ENCODE assay signal across 27 mouse cellular contexts in the genomic region with DNA sequence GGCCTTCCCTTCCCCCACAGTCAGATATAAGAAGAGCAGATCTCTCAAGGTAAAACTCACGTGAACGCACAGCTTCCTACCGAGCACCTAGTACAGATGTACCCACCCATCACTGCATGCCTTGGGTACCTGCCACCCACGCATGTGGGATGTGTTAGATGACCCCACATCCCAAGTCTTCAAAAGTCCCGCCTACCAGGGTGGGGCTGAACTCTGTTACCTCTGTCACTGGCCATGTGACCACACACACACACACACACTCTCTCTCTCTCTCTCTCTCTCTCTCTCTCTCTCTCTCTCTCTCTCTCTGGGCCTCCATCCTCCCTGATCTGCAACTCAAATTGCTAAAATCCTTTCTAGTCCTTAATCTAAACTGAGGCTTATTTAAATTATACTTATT. TPM values are rescaled to one million over a fixed set of nuclear protein-coding genes. Genes with fewer than 3 reads are reported as not detected.
DNase-seq lines count a peak whose midpoint lies in the region; ATAC-seq and TF ChIP-seq lines count a peak whose summit lies in the region.
"Had no signal": no experiment of that assay in that cellular context is flagged by ENCODE, and none has a peak within 500 bp of the region (broad histone marks: within the 10 kb centered on the region; RNA-seq: fewer than 3 reads in every experiment).

No protein-coding gene starts in this region.

- no peaks in the 10 kb centered on the region; the same call in 1 of the 2 replicates for H3K27me3 ChIP-seq in liver, embryonic 12.5 days (replicated peaks)
- no peaks in the 10 kb centered on the region for H3K27me3 ChIP-seq in liver, embryonic 11.5 days (replicated peaks; ENCODE audit: control insufficient read depth, insufficient read depth, low read length)
- H3K27me3 ChIP-seq in C2C12 (ENCODE audit: control insufficient read depth, insufficient read depth, insufficient read length) = no peaks in the 10 kb centered on the region
- no peaks in the 10 kb centered on the region for H3K27me3 ChIP-seq in intestine, embryonic 16.5 days (replicated peaks; ENCODE audit: control insufficient read depth, insufficient read depth, low read length)
- H3K27me3 ChIP-seq in small intestine, adult 2 months (ENCODE audit: control insufficient read depth, insufficient read depth, low read length) = no peaks in the 10 kb centered on the region
- H3K27me3 ChIP-seq in hindbrain, embryonic 13.5 days = no peaks in the 10 kb centered on the region
- H3K27me3 ChIP-seq: embryonic facial prominence, embryonic 12.5 days; kidney, embryonic 15.5 days; limb, embryonic 15.5 days; midbrain, embryonic 15.5 days; neural tube, embryonic 12.5 days; Patski had no signal

- 72% methylated on average over 5 of the region's 5 CpGs for WGBS in liver, embryonic 12.5 days (ENCODE audit: insufficient replicate concordance)
- WGBS in liver, embryonic 11.5 days = 78% methylated on average over 5 of the region's 5 CpGs
- 65% methylated on average over 5 of the region's 5 CpGs for WGBS in intestine, embryonic 16.5 days
- 25% methylated on average over 5 of the region's 5 CpGs for WGBS in small intestine, adult 2 months
- 90% methylated on average over 5 of the region's 5 CpGs for whole genome bisulfite sequencing in hindbrain, embryonic 13.5 days

- no peaks in the 10 kb centered on the region for H3K36me3 ChIP-seq in liver, embryonic 12.5 days
- H3K36me3 ChIP-seq in liver, embryonic 11.5 days (ENCODE audit: control insufficient read depth, insufficient read depth, low read length) = no peaks in the 10 kb centered on the region
- H3K36me3 ChIP-seq in C2C12 (ENCODE audit: control insufficient read depth, insufficient read depth) = no peaks in the 10 kb centered on the region
- no peaks in the 10 kb centered on the region for H3K36me3 ChIP-seq in intestine, embryonic 16.5 days (ENCODE audit: control insufficient read depth, insufficient read depth, low read length)
- no peaks in the 10 kb centered on the region for H3K36me3 ChIP-seq in small intestine, adult 2 months (ENCODE audit: control insufficient read depth, insufficient read depth, low read length)
- H3K36me3 ChIP-seq in hindbrain, embryonic 13.5 days = no peaks in the 10 kb centered on the region
- H3K36me3 ChIP-seq: embryonic facial prominence, embryonic 12.5 days; kidney, embryonic 15.5 days; limb, embryonic 10.5 days; limb, embryonic 15.5 days; midbrain, embryonic 10.5 days; midbrain, embryonic 15.5 days; neural tube, embryonic 12.5 days had no signal

- H3K27ac ChIP-seq in liver, embryonic 12.5 days = no peak overlapping the region
- H3K27ac ChIP-seq in liver, embryonic 11.5 days (ENCODE audit: low read depth, low read length) = no peak overlapping the region
- peak overlapping the region; percentile 74 for H3K27ac ChIP-seq in intestine, embryonic 16.5 days (ENCODE audit: low read length)
- peak overlapping the region; percentile 89 for H3K27ac ChIP-seq in small intestine, adult 2 months (ENCODE audit: insufficient read depth, low read depth, low read length)
- H3K27ac ChIP-seq in hindbrain, embryonic 13.5 days = no peak overlapping the region
- H3K27ac ChIP-seq: embryonic facial prominence, embryonic 12.5 days; gastrocnemius, adult 2 months; hindbrain, postnatal 0 days; kidney, embryonic 15.5 days; limb, embryonic 15.5 days; midbrain, embryonic 10.5 days; midbrain, embryonic 15.5 days; neural tube, embryonic 12.5 days had no signal

- 0 out of 2 replicates have a peak, but pooled peaks have one; percentile 30 for ATAC-seq in liver, embryonic 12.5 days
- no peak for ATAC-seq in liver, embryonic 11.5 days (replicated peaks; ENCODE audit: low FRiP score)
- ATAC-seq in intestine, embryonic 16.5 days = peak; percentile 75
- ATAC-seq in hindbrain, embryonic 13.5 days (ENCODE audit: low FRiP score) = no peak
- ATAC-seq: forebrain, embryonic 14.5 days; hindbrain, postnatal 0 days; midbrain, embryonic 15.5 days; Patski had no signal

- peaks cover 8% of the 10 kb centered on the region; the same call in 1 of the 2 replicates for H3K4me1 ChIP-seq in liver, embryonic 12.5 days
- peaks cover 2% of the 10 kb centered on the region; the same call in 1 of the 2 replicates for H3K4me1 ChIP-seq in liver, embryonic 11.5 days (replicated peaks; ENCODE audit: control insufficient read depth, insufficient read depth, low read length)
- peaks cover 12% of the 10 kb centered on the region; the same call in 1 of the 2 replicates for H3K4me1 ChIP-seq in intestine, embryonic 16.5 days (ENCODE audit: control insufficient read depth, insufficient read depth, low read length)
- H3K4me1 ChIP-seq in small intestine, adult 2 months (ENCODE audit: control insufficient read depth, insufficient read depth, insufficient read length, low read length) = peaks cover 25% of the 10 kb centered on the region
- no peaks in the 10 kb centered on the region for H3K4me1 ChIP-seq in hindbrain, embryonic 13.5 days (replicated peaks)
- H3K4me1 ChIP-seq: embryonic facial prominence, embryonic 12.5 days; limb, embryonic 15.5 days; midbrain, embryonic 15.5 days; neural tube, embryonic 12.5 days had no signal

- H3K9ac ChIP-seq in liver, embryonic 12.5 days = no peak overlapping the region
- no peak overlapping the region for H3K9ac ChIP-seq in liver, embryonic 11.5 days (ENCODE audit: low read depth, low read length)
- H3K9ac ChIP-seq in intestine, embryonic 16.5 days (ENCODE audit: low read depth, low read length) = no peak overlapping the region
- no peak overlapping the region for H3K9ac ChIP-seq in hindbrain, embryonic 13.5 days
- H3K9ac ChIP-seq: embryonic facial prominence, embryonic 12.5 days; kidney, embryonic 15.5 days; limb, embryonic 15.5 days; midbrain, embryonic 15.5 days; neural tube, embryonic 12.5 days had no signal

- TF ChIP-seq CTCF in C2C12 (IDR thresholded peaks at IDR 0.05; ENCODE audit: control insufficient read depth, insufficient read depth, insufficient read length) = no peak
- TF ChIP-seq CTCF in small intestine, adult 2 months (IDR thresholded peaks at IDR 0.05; ENCODE audit: extremely low read depth, insufficient read length, insufficient replicate concordance, low read depth, low read length) = no peak

- H3K4me3 ChIP-seq in liver, embryonic 12.5 days = no peak overlapping the region
- no peak overlapping the region for H3K4me3 ChIP-seq in liver, embryonic 11.5 days (ENCODE audit: low read depth, low read length)
- no peak overlapping the region for H3K4me3 ChIP-seq in C2C12 (ENCODE audit: insufficient read depth, poor library complexity, severe bottlenecking)
- H3K4me3 ChIP-seq in intestine, embryonic 16.5 days (ENCODE audit: low read length) = no peak overlapping the region
- no peak overlapping the region for H3K4me3 ChIP-seq in small intestine, adult 2 months (ENCODE audit: low read depth, low read length)
- no peak overlapping the region for H3K4me3 ChIP-seq in hindbrain, embryonic 13.5 days
- H3K4me3 ChIP-seq: embryonic facial prominence, embryonic 12.5 days; gastrocnemius, adult 2 months; kidney, embryonic 15.5 days; limb, embryonic 10.5 days; limb, embryonic 15.5 days; midbrain, embryonic 10.5 days; midbrain, embryonic 15.5 days; neural tube, embryonic 12.5 days had no signal

- TF ChIP-seq POLR2A in small intestine, adult 2 months (IDR thresholded peaks at IDR 0.05; ENCODE audit: low read depth, low read length) = no peak

- no peaks in the 10 kb centered on the region for H3K79me2 ChIP-seq in C2C12 (ENCODE audit: control insufficient read depth, insufficient read depth)

- H3K79me3 ChIP-seq in C2C12 (ENCODE audit: low read depth) = no peaks in the 10 kb centered on the region

- H3K9me3 ChIP-seq in liver, embryonic 12.5 days (replicated peaks) = no peaks in the 10 kb centered on the region
- H3K9me3 ChIP-seq in liver, embryonic 11.5 days (ENCODE audit: control insufficient read depth, low read length) = no peaks in the 10 kb centered on the region
- H3K9me3 ChIP-seq in intestine, embryonic 16.5 days (ENCODE audit: control insufficient read depth, low read length) = no peaks in the 10 kb centered on the region
- H3K9me3 ChIP-seq in hindbrain, embryonic 13.5 days = no peaks in the 10 kb centered on the region
- H3K9me3 ChIP-seq: embryonic facial prominence, embryonic 12.5 days; kidney, embryonic 15.5 days; limb, embryonic 10.5 days; limb, embryonic 15.5 days; midbrain, embryonic 10.5 days; midbrain, embryonic 15.5 days; neural tube, embryonic 12.5 days had no signal

- no peak for DNase-seq in liver, embryonic 11.5 days (ENCODE audit: low spot score)
- no peak for DNase-seq in natural killer cell, adult 2 months (ENCODE audit: low spot score in 2 of 2)
- no peak for DNase-seq in frontal cortex, adult 2 months (ENCODE audit: extremely low spot score in 1 of 2, low spot score in 1 of 2)
- DNase-seq: B cell, adult 2 months; cerebellum, adult 11 months; cerebellum, adult 9-10 months; cerebellum, postnatal 36 days; layer of hippocampus, adult 9-11 months; lung, adult 2 months; thymus, adult 2 months; thymus, postnatal 4 days had no signal

- no peak overlapping the region for H3ac ChIP-seq in C2C12 (ENCODE audit: control insufficient read depth, insufficient read length, low read depth)

- no peak overlapping the region for H3K4me2 ChIP-seq in liver, embryonic 12.5 days
- H3K4me2 ChIP-seq in liver, embryonic 11.5 days = no peak overlapping the region
- H3K4me2 ChIP-seq in intestine, embryonic 16.5 days (ENCODE audit: low read depth, low read length) = no peak overlapping the region
- no peak overlapping the region for H3K4me2 ChIP-seq in hindbrain, embryonic 13.5 days
- H3K4me2 ChIP-seq: embryonic facial prominence, embryonic 12.5 days; kidney, embryonic 15.5 days; limb, embryonic 15.5 days; midbrain, embryonic 15.5 days; neural tube, embryonic 12.5 days had no signal

TF ChIP-seq in C2C12, 6 proteins besides CTCF, POLR2A, EP300 and RAD21:
- TF ChIP-seq USF1 (IDR thresholded peaks at IDR 0.05; ENCODE audit: low read depth) = peak; percentile 73
- TF ChIP-seq MYOG (IDR thresholded peaks at IDR 0.05; ENCODE audit: control insufficient read depth, extremely low read depth, insufficient read length) = no peak
- no peak for TF ChIP-seq FOSL1 (IDR thresholded peaks at IDR 0.05; ENCODE audit: insufficient read depth, low read length, poor library complexity, severe bottlenecking)
- no peak for TF ChIP-seq CEBPB (IDR thresholded peaks at IDR 0.05; ENCODE audit: low read depth)
- TF ChIP-seq MAX (IDR thresholded peaks at IDR 0.05) = no peak

RNA-seq across cellular contexts. Expression of a gene that starts 27.7 kb away (rescaled TPM):
- 3.0 and 3.2 TPM in 2 replicates for polyA plus RNA-seq in liver, embryonic 12.5 days (2016; fragmentation: Nextera tagmentation; extraction: Ambion mirVana)
- 3.4 and 4.6 TPM in 2 replicates for polyA plus RNA-seq in liver, embryonic 11.5 days (2014; fragmentation: Nextera tagmentation; extraction: Ambion mirVana)
- 52.5 TPM for polyA plus RNA-seq in C2C12 (2012; fragmentation: generic; extraction: Trizol)
- polyA plus RNA-seq in intestine, embryonic 16.5 days (2015; fragmentation: Nextera tagmentation; extraction: Ambion mirVana) = 2.7 and 3.3 TPM in 2 replicates
- 108 and 177 TPM in 2 replicates for polyA plus RNA-seq in small intestine, adult 2 months (2012; rRNA removed)
- polyA plus RNA-seq in hindbrain, embryonic 13.5 days (2015; fragmentation: Nextera tagmentation; extraction: Ambion mirVana) = 2.8 and 4.1 TPM in 2 replicates
- polyA plus RNA-seq in frontal cortex, adult 2 months (2012; rRNA removed) = 145 and 168 TPM in 2 replicates

Comparison
In these comparisons a context has a peak if more than half of its experiments do, and no peak if none do; other contexts are left out.
1. ATAC-seq: peak in liver, embryonic 12.5 days (single experiment) and intestine, embryonic 16.5 days (single experiment); none in liver, embryonic 11.5 days (single experiment) and hindbrain, embryonic 13.5 days (single experiment).
2. H3K27ac ChIP-seq: peak in intestine, embryonic 16.5 days (single experiment) and small intestine, adult 2 months (single experiment); none in liver, embryonic 12.5 days (single experiment), liver, embryonic 11.5 days (single experiment) and hindbrain, embryonic 13.5 days (single experiment).